Mouse (Mus musculus): ENCODE data around the gene Uvssa.

- no peak for TF ChIP-seq CTCF (IDR thresholded peaks at IDR 0.05; ENCODE audit: low read depth, low read length)
- no peak for TF ChIP-seq POLR2A (IDR thresholded peaks at IDR 0.05; ENCODE audit: extremely low read depth, insufficient read depth, low read length)
Observed at GRCm38 (mm10) chr5:33368651-33369050, 9.7 kb upstream of the Uvssa start.

Data from liver, adult 2 months (tissue).